Mouse (Mus musculus) layer of hippocampus, adult 9-11 months (tissue): ENCODE data around the gene Sec61a2.
A peak's percentile ranks its signal among the peaks of the same experiment; 100 is the strongest.

ENCODE experiments used
- DNase-seq: peaks from one replicate; pipeline ENCODE4 v3.0.0; 2022

Sec61a2 gene

GRCm38 (mm10) chr2:5894843-5895570 is at the start of gene Sec61a2:
TSS of gene Sec61a2 (minus strand) at chr2:5895432.
- peak; percentile 98 for DNase-seq

GRCm38 (mm10) chr2:5943071-5943470 is 47.8 kb upstream of the Sec61a2 start:
- no peak for DNase-seq

GRCm38 (mm10) chr2:5942416-5943032 is 47.3 kb upstream of the Sec61a2 start, which contains the start of gene Dhtkd1:
TSS of gene Dhtkd1 (minus strand) at chr2:5942792.
- peak; percentile 71 for DNase-seq

GRCm38 (mm10) chr2:5941861-5942415 is 46.7 kb upstream of the Sec61a2 start:
- no peak for DNase-seq

GRCm38 (mm10) chr2:5940936-5941335 is 45.7 kb upstream of the Sec61a2 start:
- no peak for DNase-seq

GRCm38 (mm10) chr2:5939911-5940310 is 44.7 kb upstream of the Sec61a2 start:
- no peak for DNase-seq

- DNase-seq = no peak
Observed at GRCm38 (mm10) chr2:5939319-5939718, 44.1 kb upstream of the Sec61a2 start.

GRCm38 (mm10) chr2:5936550-5936949 is 41.3 kb upstream of the Sec61a2 start:
- DNase-seq = no peak

- no peak for DNase-seq
Observed at GRCm38 (mm10) chr2:5936068-5936467, 40.8 kb upstream of the Sec61a2 start.

GRCm38 (mm10) chr2:5934936-5935335 is 39.7 kb upstream of the Sec61a2 start:
- no peak for DNase-seq

GRCm38 (mm10) chr2:5931938-5932337 is 36.7 kb upstream of the Sec61a2 start:
- DNase-seq = no peak

GRCm38 (mm10) chr2:5930291-5931054 is 35.2 kb upstream of the Sec61a2 start:
- no peak for DNase-seq

- no peak for DNase-seq
Observed at GRCm38 (mm10) chr2:5929793-5930192, 34.6 kb upstream of the Sec61a2 start.

- DNase-seq = no peak
Observed at GRCm38 (mm10) chr2:5927481-5927880, 32.2 kb upstream of the Sec61a2 start.

- DNase-seq = no peak
Observed at GRCm38 (mm10) chr2:5923786-5924185, 28.6 kb upstream of the Sec61a2 start.

GRCm38 (mm10) chr2:5922823-5923222 is 27.6 kb upstream of the Sec61a2 start:
- no peak for DNase-seq

GRCm38 (mm10) chr2:5911282-5911965 is 16.2 kb upstream of the Sec61a2 start:
- no peak for DNase-seq

- DNase-seq = no peak
Observed at GRCm38 (mm10) chr2:5906625-5907024, 11.4 kb upstream of the Sec61a2 start.

GRCm38 (mm10) chr2:5906092-5906491 is 10.9 kb upstream of the Sec61a2 start:
- peak; percentile 74 for DNase-seq

- no peak for DNase-seq
Observed at GRCm38 (mm10) chr2:5900145-5900544, 4.9 kb upstream of the Sec61a2 start.

GRCm38 (mm10) chr2:5894296-5894695 is 936 bp downstream of the Sec61a2 start:
- DNase-seq = no peak

GRCm38 (mm10) chr2:5889412-5889811 is 5.8 kb downstream of the Sec61a2 start:
- no peak for DNase-seq

- no peak for DNase-seq
Observed at GRCm38 (mm10) chr2:5888865-5889264, 6.4 kb downstream of the Sec61a2 start.
